Mouse (Mus musculus): ENCODE results near the gene Myod1.

Gene Myod1

GRCm38 (mm10) chr7:46393116-46393515 is 16.8 kb downstream of the Myod1 start:
- DNase-seq = peak; percentile 67 to 80

- no peak for DNase-seq
Observed at GRCm38 (mm10) chr7:46393718-46394511, 17.6 kb downstream of the Myod1 start.

DNA sequence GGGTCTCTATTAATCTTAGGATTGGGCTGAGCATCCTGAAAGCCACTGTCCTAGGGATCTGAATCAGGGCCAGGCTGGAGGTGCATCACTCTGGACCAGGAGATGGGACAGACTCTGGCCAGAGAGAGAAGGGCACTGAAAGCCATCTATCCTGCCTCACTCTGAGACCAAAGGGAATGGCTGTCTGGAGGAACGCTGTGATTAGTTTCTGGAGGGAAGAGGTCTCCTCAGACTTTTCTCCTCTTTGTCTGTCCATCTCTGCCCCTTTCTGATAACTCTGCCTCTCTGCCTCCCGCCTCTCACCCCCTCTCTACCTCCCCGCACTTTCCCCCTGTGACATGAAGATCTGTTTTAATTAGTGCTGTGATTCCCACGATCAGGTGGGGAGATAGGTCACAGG is 18.7 kb downstream of the Myod1 start:
- DNase-seq = no peak

GRCm38 (mm10) chr7:46395571-46395970 is 19.3 kb downstream of the Myod1 start:
- DNase-seq = no peak

GRCm38 (mm10) chr7:46396231-46396927 is 20.1 kb downstream of the Myod1 start, which contains the start of gene Kcnc1:
TSS of gene Kcnc1 (plus strand) at chr7:46396497.
- peak; percentile 57 to 75 for DNase-seq

GRCm38 (mm10) chr7:46396928-46397731 is 20.9 kb downstream of the Myod1 start:
- DNase-seq = no peak

DNA sequence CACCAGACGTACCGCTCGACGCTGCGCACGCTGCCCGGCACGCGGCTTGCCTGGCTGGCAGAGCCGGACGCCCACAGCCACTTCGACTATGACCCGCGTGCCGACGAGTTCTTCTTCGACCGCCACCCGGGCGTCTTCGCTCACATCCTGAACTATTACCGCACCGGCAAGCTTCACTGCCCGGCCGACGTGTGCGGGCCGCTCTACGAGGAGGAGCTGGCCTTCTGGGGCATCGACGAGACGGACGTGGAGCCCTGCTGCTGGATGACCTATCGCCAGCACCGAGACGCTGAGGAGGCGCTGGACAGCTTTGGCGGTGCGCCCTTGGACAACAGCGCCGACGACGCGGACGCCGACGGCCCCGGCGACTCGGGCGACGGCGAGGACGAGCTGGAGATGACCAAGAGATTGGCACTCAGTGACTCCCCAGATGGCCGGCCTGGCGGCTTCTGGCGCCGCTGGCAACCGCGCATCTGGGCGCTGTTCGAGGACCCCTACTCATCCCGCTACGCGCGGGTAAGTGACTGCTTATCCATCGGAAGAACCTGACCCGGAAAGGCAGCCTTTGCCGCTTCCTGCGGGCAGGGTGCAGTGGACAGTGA is 21.6 kb downstream of the Myod1 start:
- no peak for DNase-seq

DNA sequence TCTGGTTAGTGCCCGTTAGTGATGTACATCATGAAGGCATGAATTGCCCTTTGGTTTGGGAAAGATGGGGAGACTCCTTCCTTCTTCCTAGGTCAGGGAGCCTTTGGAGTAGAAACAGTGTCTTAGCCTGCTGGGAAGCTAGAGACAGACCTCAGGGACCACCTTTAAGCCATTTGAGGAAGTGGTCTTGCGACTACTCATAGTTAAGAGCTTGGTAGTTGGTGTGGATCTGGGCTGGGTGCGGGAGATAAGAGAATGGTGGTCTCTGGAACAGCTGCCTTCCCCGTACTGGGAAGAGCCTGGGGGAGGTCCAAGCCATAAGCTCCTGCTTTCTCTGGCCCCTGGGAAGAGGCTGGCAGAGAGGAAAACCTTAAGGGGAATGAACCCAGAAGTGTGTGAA is 22.3 kb downstream of the Myod1 start:
- no peak for DNase-seq

- no peak for DNase-seq
Observed at GRCm38 (mm10) chr7:46399676-46400075, 23.4 kb downstream of the Myod1 start.

DNA sequence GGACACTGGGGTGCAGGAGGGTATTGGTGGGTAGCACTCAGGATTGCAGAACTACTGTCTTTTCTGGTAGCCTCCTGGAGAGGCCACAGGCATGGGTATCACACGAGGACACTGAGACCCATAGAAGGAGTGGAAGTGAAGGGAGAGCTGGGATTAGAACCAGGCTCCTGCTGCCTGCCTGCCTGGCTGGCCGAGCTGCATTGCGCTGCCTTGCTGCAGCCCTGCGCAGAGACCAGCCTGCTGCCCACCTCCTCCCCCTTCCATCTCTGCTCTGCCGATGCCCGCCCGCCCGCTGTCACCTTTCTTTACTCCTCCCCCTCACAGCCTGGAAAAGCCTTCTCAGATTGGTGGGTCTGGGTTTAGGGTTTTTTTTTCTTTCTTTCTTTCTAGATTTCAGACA is 24.1 kb downstream of the Myod1 start:
- no peak for DNase-seq

DNA sequence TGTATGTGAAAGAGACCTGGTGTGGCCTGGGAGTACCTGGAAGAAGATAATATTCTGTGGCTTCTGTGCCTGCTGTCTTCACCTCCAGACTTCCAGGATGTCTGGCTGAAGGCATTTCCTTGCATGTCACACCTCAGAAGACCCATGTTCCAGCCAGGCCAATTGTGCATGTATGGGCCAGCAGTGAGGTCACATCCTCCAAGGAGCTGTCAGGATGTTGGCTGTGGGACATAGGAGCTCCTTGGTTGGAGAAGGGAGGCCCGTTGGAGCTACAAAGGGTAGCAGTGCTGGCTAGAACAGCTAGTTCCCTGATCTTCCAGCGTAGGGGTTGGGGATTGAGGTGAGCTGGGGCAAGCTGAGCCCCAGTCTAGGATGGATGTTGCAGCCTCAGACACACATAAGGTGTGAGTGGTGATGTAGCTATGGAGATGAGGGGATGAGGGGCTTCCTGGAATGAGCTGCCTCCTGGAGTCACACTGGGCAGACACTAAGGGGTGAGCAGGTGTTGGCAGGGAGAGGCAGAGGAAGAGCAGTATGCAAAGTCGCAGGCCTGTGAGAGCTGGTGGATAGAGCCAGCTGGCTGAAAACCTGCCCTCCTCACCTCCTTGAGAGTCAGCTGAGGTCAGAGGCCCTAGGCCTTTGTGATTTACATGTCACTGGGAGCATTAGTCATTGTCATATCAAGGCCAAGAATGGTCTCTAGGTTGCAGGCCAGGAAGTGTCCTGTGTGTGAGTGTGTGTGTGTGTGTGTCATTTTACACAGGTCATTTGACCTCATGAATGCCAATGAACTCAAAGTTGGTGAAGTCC is 25.3 kb downstream of the Myod1 start:
- no peak for DNase-seq

- DNase-seq = no peak
Observed at GRCm38 (mm10) chr7:46403616-46404485, 27.6 kb downstream of the Myod1 start.

DNA sequence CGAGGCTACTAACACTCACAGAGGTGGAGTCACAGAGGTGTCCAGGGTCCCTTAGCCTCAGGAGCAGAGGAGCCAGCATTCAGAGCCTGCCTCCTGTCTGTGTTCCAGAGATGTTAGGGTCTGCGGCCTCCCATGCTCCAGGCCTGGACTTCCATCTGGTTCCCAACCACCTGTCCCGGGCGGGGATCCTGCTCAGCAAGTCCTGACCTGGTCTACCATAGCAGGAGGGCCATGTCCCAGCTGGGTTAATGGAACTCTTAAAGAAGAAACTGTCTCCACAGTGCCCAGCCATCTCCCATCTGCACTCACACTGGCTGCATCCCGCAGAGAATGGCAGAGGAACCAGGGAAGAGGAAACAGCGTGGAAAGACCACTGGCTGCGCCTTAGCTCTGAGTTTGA is 28.5 kb downstream of the Myod1 start:
- DNase-seq = no peak

- no peak for DNase-seq
Observed at GRCm38 (mm10) chr7:46408606-46409005, 32.3 kb downstream of the Myod1 start.

- DNase-seq = peak; percentile 62 to 69
Observed at GRCm38 (mm10) chr7:46409204-46409789, 33.0 kb downstream of the Myod1 start.

GRCm38 (mm10) chr7:46410727-46411126 is 34.5 kb downstream of the Myod1 start:
- DNase-seq = no peak

DNA sequence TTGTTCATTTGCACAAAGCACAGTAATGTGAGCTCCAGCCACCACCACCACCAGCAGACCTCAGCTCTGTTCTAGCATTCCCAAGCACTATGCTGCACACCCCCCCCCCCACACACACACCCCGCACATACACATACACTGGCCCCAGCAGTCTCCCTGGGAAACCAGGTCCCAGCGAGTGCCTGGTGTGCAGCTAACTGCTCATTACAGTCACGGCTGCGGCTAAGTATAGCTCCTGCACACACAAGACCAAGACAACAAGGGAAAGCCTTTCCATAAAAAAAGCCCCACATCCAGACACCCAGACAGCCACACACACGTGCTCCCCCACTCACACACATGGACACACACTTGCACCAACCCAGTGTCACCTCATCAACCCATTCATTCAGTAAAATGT is 36.5 kb downstream of the Myod1 start:
- DNase-seq = no peak

DNA sequence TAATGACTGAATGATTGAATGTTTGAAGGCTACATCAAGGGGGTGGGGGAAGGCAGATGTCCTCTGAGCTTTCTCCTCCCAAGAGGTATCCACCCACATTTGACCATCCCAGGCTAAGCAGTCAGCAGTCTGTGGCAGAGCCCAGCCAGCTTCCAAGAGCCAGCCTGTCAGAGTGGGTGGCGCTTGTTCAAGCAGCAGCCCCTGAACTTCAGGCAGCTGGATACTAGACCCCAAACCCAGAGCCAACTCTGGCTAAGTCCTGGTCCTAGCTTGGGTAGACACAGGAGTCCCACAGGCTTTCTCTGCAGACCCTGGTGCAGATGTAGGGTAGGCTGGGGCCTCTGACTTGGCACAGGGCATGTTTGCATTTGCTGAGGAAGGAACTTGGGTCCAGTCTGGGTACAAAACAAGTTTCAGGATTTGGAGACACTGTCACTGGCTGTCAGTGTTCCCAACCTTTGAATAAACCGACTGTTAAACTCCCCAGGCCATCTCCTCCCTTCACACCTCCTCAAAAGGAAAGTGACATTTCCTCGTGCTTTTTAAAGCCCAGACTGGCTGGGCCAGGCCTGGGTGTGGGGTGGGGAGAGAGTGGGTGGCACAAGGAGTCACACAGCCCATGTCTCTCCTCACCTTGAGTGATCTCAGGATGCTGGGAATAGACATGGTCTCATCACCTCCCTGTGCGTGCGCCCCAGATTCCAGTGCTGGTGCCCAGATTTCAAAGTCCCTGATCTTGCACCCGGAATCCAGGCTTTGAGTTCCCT is 37.9 kb downstream of the Myod1 start:
- no peak for DNase-seq

DNA sequence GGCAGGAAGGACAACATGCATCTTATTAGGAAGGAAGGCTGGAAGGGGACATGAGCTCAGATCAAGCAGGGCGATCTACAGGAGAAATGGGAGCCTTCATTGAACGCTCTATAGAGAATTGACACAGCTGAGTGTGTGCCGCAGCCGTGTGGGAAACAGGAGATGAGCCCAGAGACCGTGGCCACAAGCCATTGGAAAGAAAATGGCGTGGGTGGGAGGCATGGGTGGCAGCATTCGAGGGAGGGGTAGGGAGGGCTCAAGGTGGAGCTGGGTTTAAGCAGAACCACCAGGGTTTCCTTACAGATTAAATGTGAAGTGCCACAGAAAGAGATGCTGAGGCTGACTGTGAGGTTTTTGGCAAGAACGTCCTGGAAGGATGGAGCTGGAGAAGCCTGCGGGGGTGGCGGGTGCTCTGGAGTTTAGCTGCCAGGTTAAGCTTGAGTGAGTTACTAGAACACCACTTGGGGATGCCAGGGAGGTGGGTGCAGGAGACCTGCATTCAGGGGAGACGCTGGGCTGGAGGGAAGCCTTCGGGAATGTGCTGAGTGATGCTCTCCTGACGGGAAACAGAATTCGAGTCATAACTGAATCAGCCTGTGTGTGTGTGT is 39.6 kb downstream of the Myod1 start:
- no peak for DNase-seq

Measured in spleen, adult 18-20 months (tissue).